Mouse (Mus musculus) myocyte (in vitro differentiated cells): ENCODE results near the gene Smim8.

Source experiments
- POLR2A ChIP-seq: IDR thresholded peaks from one replicate; pipeline ENCODE4 v1.6.1; 2011; ENCODE audit warnings: low read depth, mild to moderate bottlenecking, control low read depth, moderate library complexity; ENCODE audit not compliant: insufficient read length
- SRF ChIP-seq: IDR thresholded peaks from one replicate; pipeline ENCODE4 v1.6.1; 2011; ENCODE audit warnings: low read depth; ENCODE audit not compliant: control insufficient read depth, insufficient read length
- USF1 ChIP-seq: IDR thresholded peaks from one replicate; pipeline ENCODE4 v1.6.1; 2011; ENCODE audit warnings: low read depth, mild to moderate bottlenecking, control low read depth, moderate library complexity

DNA sequence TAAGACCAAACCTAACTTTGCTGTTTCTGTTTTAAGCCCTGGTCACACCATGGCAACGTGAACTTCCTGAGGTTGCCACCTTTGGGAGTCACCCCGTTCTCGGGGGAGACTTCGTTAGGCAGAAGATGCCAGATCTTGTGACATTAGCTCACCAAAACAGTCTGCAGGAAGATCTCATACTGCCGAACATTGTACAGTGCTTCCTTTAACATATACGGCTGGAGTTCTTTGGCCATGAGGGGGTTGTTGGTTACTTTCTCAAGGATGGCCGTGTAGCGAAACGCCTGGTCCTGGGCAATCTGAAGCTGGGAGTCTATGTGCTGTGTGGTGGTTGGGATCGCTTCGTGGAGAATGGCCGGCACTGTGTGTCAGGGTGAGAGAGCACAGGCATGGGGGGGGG lies 58.8 kb downstream of the Smim8 start:
- TF ChIP-seq POLR2A (no peak), USF1 (no peak), SRF (no peak)
